Mouse (Mus musculus): ENCODE data around the gene Lin28b. TPM values are rescaled to one million over a fixed set of nuclear protein-coding genes. Genes with fewer than 3 reads are reported as not detected.

Gene Lin28b
- polyA plus RNA-seq, 1 experiment from 2014 or later, result 7.3 TPM

GRCm38 (mm10) chr10:45473143-45473484 lies 13.1 kb downstream of the Lin28b start:
- Histone ChIP-seq H3K27ac (ENCODE audit: low read depth, low read length) (peak overlapping the region; percentile 71), H3K27me3 (ENCODE audit: control insufficient read depth, insufficient read depth, low read length) (no peaks in the 10 kb centered on the region), H3K4me1 (ENCODE audit: control insufficient read depth, insufficient read depth, low read length) (peaks cover 9% of the 10 kb centered on the region), H3K4me3 (ENCODE audit: low read depth, low read length) (peak overlapping the region; percentile 56), H3K9me3 (replicated peaks; ENCODE audit: control insufficient read depth, low read length) (no peaks in the 10 kb centered on the region), H3K36me3 (ENCODE audit: control insufficient read depth, insufficient read depth, low read length) (no peaks in the 10 kb centered on the region), H3K4me2 (peak overlapping the region; percentile 81), H3K9ac (ENCODE audit: low read depth, low read length) (peak overlapping the region; percentile 58; the same call in 1 of the 2 replicates)
- under 1% methylated on average over 5 of the region's 5 CpGs for WGBS (ENCODE audit: insufficient replicate concordance)
- ATAC-seq (replicated peaks; ENCODE audit: insufficient number of reproducible peaks, low FRiP score, low TSS enrichment), result no peak

GRCm38 (mm10) chr10:45472431-45473142 lies 13.6 kb downstream of the Lin28b start:
- peak overlapping the region; percentile 71 for H3K27ac ChIP-seq (ENCODE audit: low read depth, low read length)
- no peaks in the 10 kb centered on the region for H3K9me3 ChIP-seq (replicated peaks; ENCODE audit: control insufficient read depth, low read length)
- no peaks in the 10 kb centered on the region for H3K27me3 ChIP-seq (ENCODE audit: control insufficient read depth, insufficient read depth, low read length)
- H3K4me1 ChIP-seq (ENCODE audit: control insufficient read depth, insufficient read depth, low read length), result peaks cover 11% of the 10 kb centered on the region
- H3K36me3 ChIP-seq (ENCODE audit: control insufficient read depth, insufficient read depth, low read length), result no peaks in the 10 kb centered on the region
- peak overlapping the region; percentile 81 for H3K4me2 ChIP-seq
- no peak for ATAC-seq (replicated peaks; ENCODE audit: insufficient number of reproducible peaks, low FRiP score, low TSS enrichment)
- H3K4me3 ChIP-seq (ENCODE audit: low read depth, low read length), result peak overlapping the region; percentile 56
- H3K9ac ChIP-seq (ENCODE audit: low read depth, low read length), result peak overlapping the region; percentile 58; the same call in 1 of the 2 replicates
- 4% methylated on average over 6 of the region's 6 CpGs for WGBS (ENCODE audit: insufficient replicate concordance)

- no peaks in the 10 kb centered on the region for H3K27me3 ChIP-seq (ENCODE audit: control insufficient read depth, insufficient read depth, low read length)
- H3K4me3 ChIP-seq (ENCODE audit: low read depth, low read length), result peak overlapping the region; percentile 33
- H3K36me3 ChIP-seq (ENCODE audit: control insufficient read depth, insufficient read depth, low read length), result no peaks in the 10 kb centered on the region
- WGBS (ENCODE audit: insufficient replicate concordance), result 17% methylated on average over 3 of the region's 3 CpGs
- ATAC-seq (replicated peaks; ENCODE audit: insufficient number of reproducible peaks, low FRiP score, low TSS enrichment), result no peak
- peak overlapping the region; percentile 60 for H3K4me2 ChIP-seq
- H3K9me3 ChIP-seq (replicated peaks; ENCODE audit: control insufficient read depth, low read length), result no peaks in the 10 kb centered on the region
- H3K27ac ChIP-seq (ENCODE audit: low read depth, low read length), result no peak overlapping the region
- peaks cover 11% of the 10 kb centered on the region for H3K4me1 ChIP-seq (ENCODE audit: control insufficient read depth, insufficient read depth, low read length)
- no peak overlapping the region for H3K9ac ChIP-seq (ENCODE audit: low read depth, low read length)
Observed at GRCm38 (mm10) chr10:45471321-45471720, 14.9 kb downstream of the Lin28b start.

- Histone ChIP-seq H3K9me3 (replicated peaks; ENCODE audit: control insufficient read depth, low read length) (no peaks in the 10 kb centered on the region), H3K4me3 (ENCODE audit: low read depth, low read length) (peak overlapping the region; percentile 54), H3K36me3 (ENCODE audit: control insufficient read depth, insufficient read depth, low read length) (no peaks in the 10 kb centered on the region), H3K9ac (ENCODE audit: low read depth, low read length) (peak overlapping the region; percentile 72), H3K27me3 (ENCODE audit: control insufficient read depth, insufficient read depth, low read length) (no peaks in the 10 kb centered on the region), H3K27ac (ENCODE audit: low read depth, low read length) (peak overlapping the region; percentile 88), H3K4me2 (peak overlapping the region; percentile 80), H3K4me1 (ENCODE audit: control insufficient read depth, insufficient read depth, low read length) (peaks cover 11% of the 10 kb centered on the region)
- ATAC-seq (replicated peaks; ENCODE audit: insufficient number of reproducible peaks, low FRiP score, low TSS enrichment), result no peak
- 2% methylated on average over 13 of the region's 13 CpGs for WGBS (ENCODE audit: insufficient replicate concordance)
Observed at GRCm38 (mm10) chr10:45470079-45470739, 16.0 kb downstream of the Lin28b start.

- peak; percentile 50; the same call in 1 of the 2 replicates for ATAC-seq (replicated peaks; ENCODE audit: insufficient number of reproducible peaks, low FRiP score, low TSS enrichment)
- WGBS (ENCODE audit: insufficient replicate concordance), result 2% methylated on average over 21 of the region's 21 CpGs
- Histone ChIP-seq H3K4me1 (ENCODE audit: control insufficient read depth, insufficient read depth, low read length) (peaks cover 11% of the 10 kb centered on the region), H3K4me2 (peak overlapping the region; percentile 80), H3K9me3 (replicated peaks; ENCODE audit: control insufficient read depth, low read length) (no peaks in the 10 kb centered on the region), H3K36me3 (ENCODE audit: control insufficient read depth, insufficient read depth, low read length) (no peaks in the 10 kb centered on the region), H3K27me3 (ENCODE audit: control insufficient read depth, insufficient read depth, low read length) (no peaks in the 10 kb centered on the region), H3K9ac (ENCODE audit: low read depth, low read length) (peak overlapping the region; percentile 72), H3K4me3 (ENCODE audit: low read depth, low read length) (peak overlapping the region; percentile 54), H3K27ac (ENCODE audit: low read depth, low read length) (peak overlapping the region; percentile 88)
Observed at GRCm38 (mm10) chr10:45469027-45469996, 16.9 kb downstream of the Lin28b start.

GRCm38 (mm10) chr10:45468180-45468915 lies 17.8 kb downstream of the Lin28b start:
- WGBS (ENCODE audit: insufficient replicate concordance), result 39% methylated on average over 4 of the region's 4 CpGs
- Histone ChIP-seq H3K4me1 (ENCODE audit: control insufficient read depth, insufficient read depth, low read length) (peaks cover 11% of the 10 kb centered on the region), H3K4me2 (peak overlapping the region; percentile 80), H3K27me3 (ENCODE audit: control insufficient read depth, insufficient read depth, low read length) (no peaks in the 10 kb centered on the region), H3K9ac (ENCODE audit: low read depth, low read length) (peak overlapping the region; percentile 67; the same call in 1 of the 2 replicates), H3K9me3 (replicated peaks; ENCODE audit: control insufficient read depth, low read length) (no peaks in the 10 kb centered on the region), H3K4me3 (ENCODE audit: low read depth, low read length) (peak overlapping the region; percentile 54), H3K27ac (ENCODE audit: low read depth, low read length) (no peak overlapping the region), H3K36me3 (ENCODE audit: control insufficient read depth, insufficient read depth, low read length) (no peaks in the 10 kb centered on the region)
- ATAC-seq (replicated peaks; ENCODE audit: insufficient number of reproducible peaks, low FRiP score, low TSS enrichment), result no peak

GRCm38 (mm10) chr10:45458637-45459036 lies 27.6 kb downstream of the Lin28b start:
- H3K9me3 ChIP-seq (replicated peaks; ENCODE audit: control insufficient read depth, low read length), result no peaks in the 10 kb centered on the region
- no peaks in the 10 kb centered on the region for H3K27me3 ChIP-seq (ENCODE audit: control insufficient read depth, insufficient read depth, low read length)
- H3K4me2 ChIP-seq, result no peak overlapping the region
- H3K9ac ChIP-seq (ENCODE audit: low read depth, low read length), result no peak overlapping the region
- ATAC-seq (replicated peaks; ENCODE audit: insufficient number of reproducible peaks, low FRiP score, low TSS enrichment), result no peak
- 28% methylated on average over 2 of the region's 2 CpGs for WGBS (ENCODE audit: insufficient replicate concordance)
- no peak overlapping the region for H3K4me3 ChIP-seq (ENCODE audit: low read depth, low read length)
- no peaks in the 10 kb centered on the region for H3K36me3 ChIP-seq (ENCODE audit: control insufficient read depth, insufficient read depth, low read length)
- H3K27ac ChIP-seq (ENCODE audit: low read depth, low read length), result no peak overlapping the region
- peaks cover 6% of the 10 kb centered on the region; the same call in 1 of the 2 replicates for H3K4me1 ChIP-seq (ENCODE audit: control insufficient read depth, insufficient read depth, low read length)

- H3K9ac ChIP-seq (ENCODE audit: low read depth, low read length), result no peak overlapping the region
- H3K27ac ChIP-seq (ENCODE audit: low read depth, low read length), result no peak overlapping the region
- no peaks in the 10 kb centered on the region for H3K9me3 ChIP-seq (replicated peaks; ENCODE audit: control insufficient read depth, low read length)
- H3K4me2 ChIP-seq, result no peak overlapping the region
- peaks cover 6% of the 10 kb centered on the region; the same call in 1 of the 2 replicates for H3K4me1 ChIP-seq (ENCODE audit: control insufficient read depth, insufficient read depth, low read length)
- WGBS (ENCODE audit: insufficient replicate concordance), result 23% methylated on average over 2 of the region's 2 CpGs
- no peak overlapping the region for H3K4me3 ChIP-seq (ENCODE audit: low read depth, low read length)
- ATAC-seq (replicated peaks; ENCODE audit: insufficient number of reproducible peaks, low FRiP score, low TSS enrichment), result no peak
- no peaks in the 10 kb centered on the region for H3K27me3 ChIP-seq (ENCODE audit: control insufficient read depth, insufficient read depth, low read length)
- no peaks in the 10 kb centered on the region for H3K36me3 ChIP-seq (ENCODE audit: control insufficient read depth, insufficient read depth, low read length)
Observed at GRCm38 (mm10) chr10:45458074-45458473, 28.1 kb downstream of the Lin28b start.

Data from heart, embryonic 11.5 days (tissue).